Mouse (Mus musculus): ENCODE results near the gene Foxn3.

The Foxn3 gene

DNA sequence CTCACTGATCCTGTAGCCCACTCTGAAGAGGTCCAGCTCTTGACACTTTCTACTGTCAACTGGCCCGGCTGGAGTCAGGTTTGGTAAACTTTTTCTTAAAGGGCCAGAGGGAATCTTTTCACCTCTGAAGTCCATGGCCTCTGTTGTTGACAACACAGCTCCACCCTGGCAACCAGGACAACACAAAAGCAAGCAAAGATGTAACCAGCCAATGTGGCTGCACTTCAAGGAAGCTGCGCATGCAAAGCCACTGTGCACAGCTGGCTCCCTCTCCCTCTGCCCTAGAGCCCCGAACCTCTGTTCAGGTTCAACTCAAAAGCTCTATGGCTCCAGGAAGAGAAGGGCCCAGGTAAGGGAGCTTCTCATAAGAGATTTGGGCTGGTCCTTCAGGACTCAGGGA is 216.4 kb downstream of the Foxn3 start:
- DNase-seq = no peak

DNA sequence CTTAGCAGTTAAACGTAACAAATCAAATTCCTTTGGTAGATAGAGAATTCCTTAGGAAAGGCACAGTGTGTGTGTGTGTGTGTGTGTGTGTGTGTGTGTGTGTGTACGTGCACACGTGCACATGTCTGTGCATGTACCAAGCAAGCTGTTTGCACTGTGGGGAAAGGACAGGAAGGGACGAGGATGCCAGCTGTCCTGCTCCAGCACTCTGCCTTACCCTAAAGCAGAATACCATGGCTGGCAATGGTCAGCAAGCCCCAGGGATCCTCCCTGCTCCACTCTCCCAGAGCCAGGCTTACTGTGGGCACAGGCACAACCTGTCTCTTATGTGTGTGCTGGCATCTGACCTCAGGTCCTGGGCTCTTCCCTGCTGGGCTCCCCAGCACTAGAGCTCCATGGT is 218.1 kb downstream of the Foxn3 start:
- peak; percentile 80 for DNase-seq

DNA sequence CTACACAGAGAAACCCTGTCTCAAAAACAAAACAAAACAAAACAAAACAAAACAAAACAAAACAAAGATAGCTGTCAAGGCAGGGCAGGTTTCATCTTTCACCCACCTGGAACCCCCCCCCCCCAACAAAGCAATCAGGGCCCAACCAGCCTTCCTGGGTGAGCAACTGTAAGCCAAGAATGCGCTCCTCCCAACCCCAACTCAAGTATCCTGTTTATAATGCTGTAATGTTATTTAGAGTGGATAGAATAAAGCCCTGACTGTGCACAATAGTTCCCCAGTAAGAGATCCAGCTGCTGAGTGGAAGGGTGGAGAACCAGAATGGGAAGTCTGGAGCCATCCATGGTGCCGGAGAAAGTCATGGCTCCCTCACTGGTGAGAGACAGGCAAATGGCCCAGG is 220.0 kb downstream of the Foxn3 start:
- no peak for DNase-seq

DNA sequence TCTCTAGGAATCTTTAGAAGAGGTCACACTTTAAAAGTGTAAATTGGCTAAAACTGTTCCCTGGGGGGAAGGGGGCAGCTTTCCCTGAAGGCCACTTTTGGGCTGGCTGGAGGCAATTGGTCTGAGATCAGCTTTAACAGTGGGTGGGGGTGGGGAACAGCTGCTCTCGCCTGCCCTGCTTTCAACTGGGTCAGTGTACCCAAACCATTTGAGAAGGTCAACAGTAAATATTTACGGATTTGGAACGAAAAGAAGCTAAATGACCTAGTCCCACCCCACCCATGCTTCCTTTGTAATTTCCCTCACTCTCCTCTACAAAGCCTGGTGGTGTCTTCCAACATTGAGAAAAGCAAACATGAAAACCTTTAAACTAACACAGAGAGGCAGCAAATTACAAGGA is 221.2 kb downstream of the Foxn3 start:
- no peak for DNase-seq

DNA sequence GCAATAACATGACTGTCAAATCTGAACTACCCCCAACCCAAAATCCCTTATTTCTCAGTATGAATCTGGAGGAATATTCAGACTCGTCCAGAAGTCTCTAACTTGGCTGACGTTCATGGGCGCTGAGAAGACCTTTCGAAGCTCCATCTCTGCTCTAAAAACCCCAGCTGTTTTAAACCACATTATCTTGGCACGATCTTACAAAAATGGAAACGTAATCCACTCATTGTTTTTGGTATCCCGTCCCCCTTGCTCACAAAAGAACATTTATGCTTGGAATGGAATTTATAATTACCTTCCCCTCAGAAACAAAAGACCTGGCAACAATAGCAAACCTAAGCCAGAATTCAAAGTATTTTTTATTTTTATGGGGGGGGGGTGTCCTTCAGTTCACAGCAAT is 221.6 kb downstream of the Foxn3 start:
- DNase-seq = no peak

DNA sequence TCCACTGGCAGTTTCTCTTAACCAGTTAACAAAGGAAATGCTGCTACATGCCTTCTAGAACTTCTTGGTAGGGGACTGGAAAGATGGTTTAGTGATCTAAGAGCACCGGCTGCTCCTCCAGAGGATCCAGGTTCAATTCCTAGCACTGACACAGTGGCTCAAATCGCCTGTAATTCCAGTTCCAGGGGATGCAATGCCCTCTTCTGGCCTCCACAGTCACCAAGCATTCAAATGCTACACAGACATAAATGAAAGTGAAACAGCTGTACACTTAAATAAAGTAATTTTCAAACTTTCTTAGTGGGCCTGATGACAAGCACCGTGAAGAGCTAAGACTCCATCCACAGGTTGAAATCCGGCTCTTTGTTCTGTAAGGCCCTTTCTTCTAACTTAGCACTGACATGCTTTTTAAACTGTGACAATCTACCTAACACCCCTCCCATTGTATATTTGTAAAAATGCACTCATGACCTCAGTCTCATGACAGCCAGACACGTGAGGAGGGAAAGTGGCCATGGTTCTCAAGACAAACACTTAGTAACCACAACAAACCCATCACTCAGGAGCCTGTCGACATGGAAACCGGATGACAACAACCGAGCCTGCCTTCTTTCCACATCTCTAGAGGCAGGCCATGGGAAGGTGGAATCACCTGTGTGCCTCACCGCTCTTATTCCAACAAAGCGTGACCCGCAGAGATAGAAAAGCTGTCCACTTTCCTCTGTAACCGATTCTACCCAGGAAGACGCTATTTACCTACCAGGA is 222.8 kb downstream of the Foxn3 start:
- no peak for DNase-seq

DNA sequence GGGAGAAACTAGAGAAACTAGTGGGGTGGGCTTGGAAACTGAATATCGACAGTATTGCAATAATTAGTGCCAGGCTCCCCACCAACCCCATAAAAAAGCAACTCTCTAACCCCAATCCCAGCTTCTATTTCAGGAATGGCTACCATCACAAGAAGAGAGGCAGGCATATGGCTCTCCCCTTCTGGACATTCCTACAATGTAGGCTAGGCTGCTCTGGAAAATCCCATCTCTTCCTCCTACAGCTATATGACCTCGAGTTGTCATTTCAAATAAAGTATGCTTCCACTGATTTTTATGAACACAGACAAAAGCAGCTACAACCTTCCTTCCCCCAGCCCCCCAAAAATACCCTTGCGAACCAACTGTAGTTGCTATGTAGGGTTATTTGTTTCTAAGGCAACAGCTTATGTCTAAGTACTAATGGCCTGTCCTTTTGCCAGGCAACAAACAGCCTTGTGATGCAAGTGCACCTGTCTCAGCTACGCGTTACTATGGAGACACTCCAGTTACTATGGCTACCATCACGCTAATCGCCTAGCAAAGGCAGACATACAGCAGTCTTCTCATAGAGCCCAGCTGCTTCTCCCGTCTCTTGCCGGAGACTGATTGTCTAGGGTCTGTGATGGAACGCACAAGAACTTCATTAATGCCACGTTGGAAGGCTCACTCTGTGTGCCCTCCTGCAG is 223.6 kb downstream of the Foxn3 start:
- DNase-seq = peak; percentile 84

DNA sequence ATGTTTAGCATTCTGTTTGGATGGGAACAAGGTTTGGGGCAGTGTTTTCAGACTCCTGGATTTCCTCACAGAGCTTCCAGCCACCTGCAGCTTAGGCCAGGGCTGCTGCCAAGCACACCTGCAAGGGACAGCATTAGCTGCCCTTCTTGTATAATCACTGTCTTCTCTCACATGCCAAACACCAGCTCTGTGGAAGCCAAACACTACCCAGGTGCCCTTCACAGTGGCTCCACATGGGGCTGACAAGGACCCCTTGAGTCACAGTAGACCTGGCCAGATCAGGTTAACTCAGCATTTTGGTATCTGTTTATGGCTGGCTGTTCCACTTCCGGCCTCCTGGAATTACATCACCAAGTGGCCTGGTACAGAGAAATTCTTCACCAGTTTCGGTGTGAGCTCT is 224.6 kb downstream of the Foxn3 start:
- DNase-seq = no peak

DNA sequence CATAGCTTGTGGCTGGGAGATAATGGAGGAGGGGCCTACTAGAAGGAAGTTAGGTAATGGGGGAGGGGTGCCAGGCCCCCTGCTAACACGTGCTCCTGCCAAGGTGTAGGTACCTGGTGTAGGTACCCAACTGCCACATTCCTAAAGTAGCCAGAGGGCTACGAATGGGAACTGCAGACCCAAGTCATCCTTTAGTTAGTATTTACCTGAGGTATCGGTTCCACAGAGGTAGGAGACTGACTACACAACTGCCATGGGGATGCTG is 226.3 kb downstream of the Foxn3 start:
- peak; percentile 78 for DNase-seq

DNA sequence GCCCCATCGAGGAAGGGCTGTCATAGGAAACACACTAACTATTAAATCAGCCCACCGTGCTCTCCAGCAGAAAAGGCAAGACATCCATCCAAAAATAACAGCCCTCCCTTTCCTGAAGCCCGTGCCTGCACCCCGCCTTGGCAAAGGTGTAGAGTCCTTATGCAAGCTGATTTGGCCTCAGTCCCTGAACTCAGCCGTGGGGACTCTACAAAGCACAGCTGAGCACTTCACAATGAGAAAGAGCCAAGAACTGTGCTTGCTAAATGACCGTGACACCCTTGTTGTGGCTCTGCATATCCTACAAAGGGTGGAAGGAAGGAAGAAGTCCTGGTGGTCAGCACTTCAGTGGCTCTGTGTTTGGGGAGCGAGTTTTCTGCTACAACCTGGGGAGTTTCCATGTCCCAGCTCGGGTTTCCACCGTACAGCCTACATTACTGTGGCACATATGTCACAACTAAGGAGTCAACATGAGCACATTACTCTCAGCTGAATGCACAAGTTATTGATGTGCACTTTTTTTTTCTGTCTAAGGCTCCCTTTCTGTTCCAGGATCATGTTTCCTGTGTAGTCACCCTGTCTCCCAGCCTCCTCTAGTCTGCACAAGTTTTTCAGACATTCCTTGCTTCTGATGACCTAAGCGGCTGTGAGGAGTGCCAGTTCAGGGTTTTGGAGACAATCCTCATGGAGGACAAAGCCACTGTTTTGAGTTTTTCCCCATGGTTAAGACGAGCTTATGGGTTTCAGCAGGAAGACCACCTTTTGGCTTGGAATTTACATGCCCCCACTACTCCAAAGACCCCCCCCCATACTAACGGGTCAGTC is 226.8 kb downstream of the Foxn3 start:
- DNase-seq = peak; percentile 94

DNA sequence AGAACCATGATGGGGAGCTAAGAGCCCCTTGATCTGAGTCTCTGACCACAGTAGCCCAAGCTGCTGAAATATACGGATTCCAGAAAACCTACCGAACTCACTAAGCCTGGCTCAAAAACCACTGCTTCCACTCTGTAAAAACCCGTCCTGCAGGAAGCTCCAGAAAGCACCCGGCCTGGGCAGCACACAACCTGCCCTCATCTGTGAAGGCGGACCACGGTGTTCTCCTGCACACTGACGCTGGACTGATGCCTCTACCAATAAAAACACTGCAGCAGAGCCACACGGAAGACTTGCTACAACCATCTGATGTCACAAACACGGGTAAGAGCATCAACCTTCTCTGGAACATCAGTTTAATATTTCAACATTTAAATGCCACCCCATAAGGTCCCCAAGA is 227.8 kb downstream of the Foxn3 start:
- no peak for DNase-seq

DNA sequence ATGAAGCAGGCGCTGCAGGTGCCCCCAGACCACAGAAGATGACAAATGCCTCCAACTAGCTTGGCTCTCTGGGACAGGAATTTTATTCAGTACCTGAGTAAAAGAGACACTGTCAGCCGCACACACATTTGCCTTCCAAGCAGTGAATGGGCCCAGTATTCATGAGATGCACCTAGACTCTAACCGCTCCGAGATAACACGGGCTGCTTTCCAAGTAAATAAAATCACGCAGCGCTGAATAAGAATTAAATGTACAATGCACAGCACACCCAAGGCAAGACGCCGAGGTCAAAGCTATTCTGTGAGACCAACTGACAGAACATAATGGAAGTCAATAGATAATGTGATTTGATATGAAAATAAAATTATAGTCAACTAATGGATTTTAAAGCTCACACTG is 229.4 kb downstream of the Foxn3 start:
- no peak for DNase-seq

DNA sequence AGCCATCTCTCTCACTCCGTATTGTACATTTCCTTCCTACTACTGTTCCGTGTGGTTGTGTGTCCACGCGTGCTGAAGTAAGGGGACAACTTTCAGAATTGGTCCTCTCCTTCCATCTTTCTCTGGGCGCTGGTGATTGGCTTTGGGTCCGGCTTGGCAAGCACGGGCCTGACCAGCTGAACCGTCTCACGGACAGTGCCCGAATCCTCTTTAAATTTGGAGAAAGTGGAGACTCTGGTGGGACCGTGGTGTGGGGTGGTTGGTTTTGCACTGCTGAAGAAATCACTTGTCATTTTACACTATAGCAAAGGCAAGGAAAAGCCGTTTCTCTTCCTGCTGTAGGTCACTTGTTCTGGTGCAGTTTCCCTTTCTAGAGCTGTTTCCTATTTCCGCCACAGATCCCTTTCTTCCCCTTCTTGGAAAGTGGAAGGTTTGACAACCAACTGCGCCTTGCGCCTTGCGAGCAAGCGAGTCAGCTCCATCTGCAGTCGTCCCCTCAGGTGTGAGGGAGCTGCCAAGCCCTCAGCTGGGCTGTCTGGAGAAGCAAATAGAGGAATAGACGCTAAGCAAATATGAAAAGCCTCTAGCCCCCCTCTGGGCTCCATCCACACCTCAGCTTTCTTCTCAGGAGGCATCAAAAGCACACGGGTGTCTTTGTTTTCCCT is 229.9 kb downstream of the Foxn3 start:
- no peak for DNase-seq

DNA sequence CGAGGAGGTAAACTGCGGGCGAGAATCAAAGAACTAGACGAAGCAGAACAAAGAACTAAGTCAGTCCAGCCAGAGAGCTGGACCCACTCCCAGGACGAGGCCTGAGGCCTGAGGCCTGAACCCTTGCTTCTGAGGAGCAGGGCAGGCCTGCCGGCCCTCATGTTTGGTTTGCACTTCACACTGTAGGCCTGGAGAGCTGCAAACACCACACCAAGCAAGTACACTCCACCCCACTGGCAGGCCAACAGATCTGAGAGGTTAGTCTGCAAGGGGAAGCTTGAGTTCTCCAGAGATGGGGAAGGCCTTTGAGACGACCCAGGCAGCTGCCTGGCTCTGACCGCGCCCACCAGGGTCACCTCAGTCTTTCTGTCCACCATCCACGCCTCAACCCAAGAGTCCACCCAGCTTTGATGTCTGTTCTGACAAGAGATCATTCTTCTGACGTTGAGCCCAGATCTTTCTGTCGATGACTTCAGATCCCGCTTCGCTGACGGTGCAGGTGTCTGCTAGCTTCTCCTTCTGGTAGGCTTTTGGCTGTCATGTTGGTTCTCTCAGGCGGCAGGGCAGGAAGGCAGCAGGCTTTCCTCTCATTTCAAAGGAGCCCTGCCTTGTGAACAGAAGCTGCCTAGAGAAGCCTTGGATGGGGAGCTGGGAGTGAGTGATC is 231.1 kb downstream of the Foxn3 start:
- no peak for DNase-seq

DNA sequence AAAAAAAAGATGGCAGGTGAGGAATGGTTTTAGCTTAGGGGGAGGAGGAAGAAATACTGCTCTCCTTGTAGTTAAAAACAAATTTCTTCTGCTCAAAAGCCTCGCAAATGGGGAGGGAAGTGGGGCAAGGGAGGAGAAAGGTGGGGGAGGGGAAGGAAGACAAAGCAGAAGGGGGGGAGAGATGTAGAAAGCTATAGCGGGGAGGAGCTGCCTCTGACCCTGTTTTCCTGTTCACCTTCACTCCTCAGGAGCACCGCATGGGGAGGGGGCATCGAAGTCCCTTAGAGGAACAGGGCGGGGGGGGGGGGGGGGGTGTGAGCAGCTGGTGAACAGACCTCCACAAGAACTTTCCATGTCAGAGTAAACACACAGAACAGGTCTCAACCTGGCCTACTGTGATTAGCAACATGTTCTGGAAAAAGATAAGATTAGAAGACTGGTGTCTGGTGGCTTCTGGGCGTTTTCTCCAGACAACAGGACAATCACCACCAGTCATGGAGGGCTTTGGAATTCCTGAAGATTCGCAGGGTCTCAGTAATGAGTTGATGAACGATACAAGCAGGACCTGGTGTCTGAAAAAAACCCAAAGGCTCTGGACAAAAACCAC is 231.9 kb downstream of the Foxn3 start:
- no peak for DNase-seq

DNA sequence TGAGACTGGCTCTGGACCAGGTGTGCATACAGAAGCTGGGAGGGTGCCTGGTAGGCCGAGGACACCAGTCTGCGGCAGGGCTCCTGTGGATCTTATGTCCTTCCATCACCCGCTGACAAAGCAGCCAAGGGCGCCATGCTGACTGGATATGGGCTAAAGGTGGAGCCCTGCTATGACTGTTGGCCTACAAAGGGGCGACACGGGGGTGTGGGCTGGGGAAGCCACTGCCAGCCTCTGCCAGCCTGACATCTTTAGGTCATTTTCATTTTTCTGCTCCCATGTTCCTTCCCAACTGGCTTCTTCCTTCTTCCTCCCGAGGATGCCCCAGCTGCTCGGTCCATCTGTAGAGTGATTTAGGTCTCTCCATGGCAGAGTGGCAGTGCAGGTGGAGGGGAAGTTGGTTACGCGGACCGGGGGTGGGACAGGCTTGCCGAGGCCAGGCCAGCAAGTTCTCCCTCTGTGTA is 232.5 kb downstream of the Foxn3 start:
- peak; percentile 66 for DNase-seq

DNA sequence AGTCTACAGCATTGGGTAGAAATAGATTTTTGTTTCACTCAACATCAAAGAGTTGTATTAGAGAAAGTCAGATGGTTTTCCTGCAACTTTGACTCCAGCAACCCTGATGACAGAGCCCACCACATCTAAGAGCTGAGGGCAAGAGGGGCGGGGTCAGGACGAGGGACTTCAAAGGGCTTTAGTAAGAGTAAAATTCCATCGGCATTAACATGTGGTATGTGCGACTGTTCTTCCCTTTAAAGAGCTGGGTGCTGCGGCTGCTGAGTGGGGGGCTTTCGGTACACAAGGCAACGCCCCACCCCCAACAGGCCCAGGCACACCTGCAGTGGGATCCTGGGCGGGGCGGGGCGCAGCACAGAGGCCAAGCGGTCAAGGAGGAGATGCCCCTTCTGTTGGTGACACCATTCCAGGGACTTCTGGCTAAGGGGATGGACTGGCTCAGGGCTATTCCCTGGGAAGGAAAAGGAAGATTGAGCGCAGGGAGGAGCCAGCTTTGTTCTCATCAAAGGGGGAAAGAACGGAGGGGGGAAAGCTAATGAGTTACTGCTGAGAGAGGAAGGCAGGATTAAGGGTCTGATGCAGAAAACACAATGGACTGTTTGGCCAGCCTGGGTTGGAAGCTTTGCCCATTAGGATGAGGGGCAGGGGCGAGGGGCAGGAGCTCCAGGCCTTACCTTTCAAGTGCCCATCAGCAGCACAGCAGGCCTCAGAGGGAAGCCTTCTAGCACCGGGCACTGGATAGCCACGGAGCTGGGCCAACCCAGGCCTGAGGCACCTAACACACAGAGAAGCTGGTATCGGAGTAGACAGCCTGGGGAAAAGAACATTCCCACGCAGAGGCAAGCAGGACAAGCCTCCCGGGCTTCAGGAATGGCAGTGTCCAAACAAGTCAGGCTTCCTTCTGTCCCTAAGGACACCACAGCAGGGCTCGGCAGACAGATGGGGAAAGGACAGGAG is 233.8 kb downstream of the Foxn3 start:
- DNase-seq = no peak

DNA sequence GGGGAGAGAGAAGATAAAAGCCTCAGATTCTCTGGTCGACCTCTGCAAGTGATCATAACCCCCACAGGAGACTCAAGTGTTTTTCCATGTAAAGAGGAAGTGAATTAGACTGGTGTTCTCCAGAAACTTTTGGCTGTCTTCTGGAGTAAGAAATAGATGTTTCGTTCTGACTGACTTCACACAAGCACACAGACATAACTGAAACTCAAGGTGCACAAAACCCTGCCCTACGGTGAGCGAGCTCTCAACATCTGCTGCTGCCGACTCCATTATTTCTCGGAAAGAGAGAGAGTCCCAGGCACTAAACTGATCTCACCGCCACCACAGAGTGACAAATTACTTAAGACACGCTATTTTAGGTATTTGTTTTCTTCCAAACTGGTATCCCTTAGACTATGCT is 237.2 kb downstream of the Foxn3 start:
- DNase-seq = no peak

DNA sequence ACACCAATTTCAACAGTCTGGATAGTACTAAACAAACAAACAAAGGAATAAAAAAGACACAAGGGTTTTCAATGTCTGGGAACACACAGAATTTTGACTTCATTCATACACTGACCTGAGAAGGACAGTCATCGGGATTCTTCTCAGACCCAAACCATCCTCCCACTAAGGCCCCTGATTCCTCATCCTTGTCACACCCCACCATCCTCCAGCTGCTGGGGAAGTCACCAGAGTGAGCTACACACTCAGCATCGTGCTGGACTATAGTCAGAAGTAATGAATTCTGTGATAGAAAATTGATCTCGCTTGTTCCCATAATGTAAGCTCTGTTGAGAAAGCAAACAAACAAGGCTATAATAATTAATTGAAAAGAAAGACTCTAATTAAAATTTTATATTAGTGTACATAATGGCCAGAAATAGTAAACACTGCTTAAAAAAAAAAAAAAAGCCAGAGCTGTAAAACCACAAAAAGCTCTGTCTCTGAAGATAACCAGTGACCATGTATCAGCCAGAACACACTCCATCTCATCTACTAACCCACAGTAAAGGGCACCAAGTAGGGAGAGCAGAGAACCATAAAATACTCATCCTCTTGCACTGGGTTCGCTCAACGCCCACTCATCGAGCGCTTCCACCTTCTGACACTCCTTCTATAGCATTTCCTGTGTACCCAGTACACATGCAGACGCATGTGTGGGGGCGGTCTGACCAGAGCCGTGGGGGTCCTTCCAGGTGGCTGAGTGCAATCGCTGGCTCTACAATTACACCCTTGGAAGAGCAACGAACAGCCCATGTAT is 241.6 kb downstream of the Foxn3 start:
- no peak for DNase-seq

DNA sequence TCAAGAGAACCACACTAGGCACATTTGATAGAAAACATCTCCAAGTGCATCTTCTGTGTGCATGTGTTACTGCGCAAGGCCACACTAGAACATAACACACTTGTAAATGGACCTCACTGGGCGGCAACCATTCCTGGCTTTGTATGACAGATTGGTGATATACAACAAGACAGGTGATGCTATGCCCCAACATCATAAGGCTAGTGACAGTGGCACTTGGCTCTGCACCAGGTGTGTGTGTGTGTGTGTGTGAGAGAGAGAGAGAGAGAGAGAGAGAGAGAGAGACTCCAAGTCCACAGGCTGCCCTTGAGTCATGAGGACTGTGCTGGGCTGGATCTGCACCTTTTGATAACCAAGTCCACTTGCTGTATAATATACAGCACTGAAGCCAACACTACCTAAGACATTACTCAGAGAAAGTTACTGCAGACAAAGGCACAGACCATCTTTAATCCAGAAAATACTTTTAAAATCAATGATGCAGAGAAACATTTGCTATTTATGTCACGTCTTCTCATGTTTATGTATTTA is 242.4 kb downstream of the Foxn3 start:
- no peak for DNase-seq

Data from cerebellum, adult 11-12 months (tissue).